Mouse (Mus musculus): ENCODE measurements around the gene Drd4.

GRCm38 (mm10) chr7:141278766-141279590, 12.8 kb upstream of the Drd4 start, which contains the start of gene Sct:
- TF ChIP-seq CTCF (IDR thresholded peaks at IDR 0.05 in 2 of 3, conservative IDR thresholded peaks at IDR 0.05 in 1 of 3; ENCODE audit: control insufficient read depth in 1 of 3, insufficient read depth in 1 of 3, low read depth in 2 of 3, low read length in 3 of 3, poor library complexity in 1 of 3, severe bottlenecking in 1 of 3) = 0 out of 6 replicates have a peak, but pooled peaks of 1 of the 3 experiments have one; percentile 1
- TF ChIP-seq POLR2A (IDR thresholded peaks at IDR 0.05; ENCODE audit: control insufficient read depth in 1 of 2, insufficient read depth in 1 of 2, low read depth in 1 of 2, low read length in 2 of 2, poor library complexity in 1 of 2) = no peak
- no peak for TF ChIP-seq ZC3H11A (IDR thresholded peaks at IDR 0.05; ENCODE audit: low read depth, low read length)
- TF ChIP-seq MAX (IDR thresholded peaks at IDR 0.05; ENCODE audit: low read length) = no peak
- TF ChIP-seq E2F4 (IDR thresholded peaks at IDR 0.05; ENCODE audit: borderline replicate concordance, low read depth, low read length) = no peak
- TF ChIP-seq TCF12 (IDR thresholded peaks at IDR 0.05; ENCODE audit: low read depth, low read length) = no peak
- no peak for TF ChIP-seq POLR2AphosphoS2 (IDR thresholded peaks at IDR 0.05; ENCODE audit: low read length)
- no peak for TF ChIP-seq GATA1 (IDR thresholded peaks at IDR 0.05; ENCODE audit: low read depth, low read length)
- TF ChIP-seq JUND (IDR thresholded peaks at IDR 0.05; ENCODE audit: low read depth, low read length) = no peak
